Mouse (Mus musculus) G1E (cell line): Measurements from ENCODE around the gene Katnb1.

Experiments
- CTCF ChIP-seq: IDR thresholded peaks from 2 replicates; pipeline ENCODE4 v1.5.1; 2012; ENCODE audit warnings: low read depth, low read length, inconsistent platforms, mixed read lengths
- GATA1 ChIP-seq: IDR thresholded peaks from 2 replicates; pipeline ENCODE4 v1.6.1; 2012; ENCODE audit warnings: borderline replicate concordance, low read length, inconsistent platforms, mixed read lengths
- GATA2 ChIP-seq: IDR thresholded peaks from 2 replicates; pipeline ENCODE4 v1.6.1; 2012; ENCODE audit warnings: low read depth, low read length, inconsistent platforms, borderline replicate concordance
- TAL1 ChIP-seq: conservative IDR thresholded peaks from 2 replicates; pipeline ENCODE4 v1.6.1; 2012; ENCODE audit warnings: low read depth, low read length, inconsistent platforms, mixed read lengths

GRCm38 (mm10) chr8:95113750-95114149 is 32.8 kb downstream of the Katnb1 start:
- TF ChIP-seq GATA1 = no peak
- no peak for TF ChIP-seq CTCF
- TF ChIP-seq GATA2 = no peak
- TF ChIP-seq TAL1 = no peak
